Mouse (Mus musculus) ZHBTc4 (cell line): Measurements from ENCODE around the gene Ccr8.
"Not testable (repeated sequence)": the region's sequence is repeated elsewhere in the genome, so short reads cannot be mapped to it uniquely, and the experiment has no call there.

Experiments
- DNase-seq: peaks from one replicate; pipeline ENCODE4 v3.0.0-alpha.2; 2011; ENCODE audit warnings: low read depth, low spot score

Ccr8 gene

GRCm38 (mm10) chr9:120091086-120091485 lies 828 bp upstream of the Ccr8 start:
- no peak for DNase-seq

GRCm38 (mm10) chr9:120093701-120094100 lies 1.8 kb downstream of the Ccr8 start:
- DNase-seq = no peak

- DNase-seq = no peak
Observed at GRCm38 (mm10) chr9:120095886-120096285, 4.0 kb downstream of the Ccr8 start.

- DNase-seq = peak; percentile 86
Observed at GRCm38 (mm10) chr9:120098682-120099081, 6.8 kb downstream of the Ccr8 start.

GRCm38 (mm10) chr9:120099304-120099703 lies 7.4 kb downstream of the Ccr8 start:
- no peak for DNase-seq

- no peak for DNase-seq
Observed at GRCm38 (mm10) chr9:120101165-120101564, 9.3 kb downstream of the Ccr8 start.

- not testable (repeated sequence) for DNase-seq
Observed at GRCm38 (mm10) chr9:120108953-120109352, 17.0 kb downstream of the Ccr8 start.

GRCm38 (mm10) chr9:120110211-120111018 lies 18.5 kb downstream of the Ccr8 start, which contains the start of gene Slc25a38:
Gene Slc25a38, plus strand, starts transcription at chr9:120110374.
- DNase-seq = peak; percentile 97

GRCm38 (mm10) chr9:120111156-120111945 lies 19.4 kb downstream of the Ccr8 start:
- DNase-seq = no peak

- no peak for DNase-seq
Observed at GRCm38 (mm10) chr9:120112472-120112871, 20.6 kb downstream of the Ccr8 start.

- no peak for DNase-seq
Observed at GRCm38 (mm10) chr9:120113456-120113855, 21.5 kb downstream of the Ccr8 start.

GRCm38 (mm10) chr9:120114051-120114788 lies 22.3 kb downstream of the Ccr8 start:
- no peak for DNase-seq

GRCm38 (mm10) chr9:120114789-120115151 lies 22.9 kb downstream of the Ccr8 start:
- no peak for DNase-seq

- DNase-seq = no peak
Observed at GRCm38 (mm10) chr9:120115580-120115979, 23.7 kb downstream of the Ccr8 start.

GRCm38 (mm10) chr9:120116184-120116624 lies 24.3 kb downstream of the Ccr8 start:
- peak; percentile 41 for DNase-seq

GRCm38 (mm10) chr9:120118212-120118611 lies 26.3 kb downstream of the Ccr8 start:
- no peak for DNase-seq

GRCm38 (mm10) chr9:120120503-120120902 lies 28.6 kb downstream of the Ccr8 start:
- no peak for DNase-seq

- no peak for DNase-seq
Observed at GRCm38 (mm10) chr9:120126868-120127267, 35.0 kb downstream of the Ccr8 start.

GRCm38 (mm10) chr9:120127538-120128251 lies 35.8 kb downstream of the Ccr8 start, which contains the start of gene Rpsa:
Gene Rpsa, plus strand, starts transcription at chr9:120127689.
- peak; percentile 99 for DNase-seq

GRCm38 (mm10) chr9:120129276-120129675 lies 37.4 kb downstream of the Ccr8 start:
- peak; percentile 45 for DNase-seq

- DNase-seq = peak; percentile 59
Observed at GRCm38 (mm10) chr9:120131784-120132288, 39.9 kb downstream of the Ccr8 start.
